Mouse (Mus musculus) stomach, postnatal 0 days (tissue): ENCODE measurements at regions not wholly inside any gene's neighbourhood (a gene's known extent, or its start where the extent isn't known, plus 50 kb on each side); places are given as distances from the start of the nearest gene placed in this dataset.
A peak's percentile ranks its signal among the peaks of the same experiment; 100 is the strongest.

ENCODE experiments used
- ATAC-seq: fragments of 200-750 bp; cut with Nextera tagmentation; 2 replicates; pipeline ENCODE4 v1.8.0; 2017; ENCODE audit not compliant: low FRiP score, low TSS enrichment
- DNase-seq: peaks from one replicate; pipeline ENCODE4 v3.0.0-alpha.2; 2016; ENCODE audit warnings: low spot score
- H3K27ac ChIP-seq: fragments of 300-500 bp; sonication (generic); replicated peaks from 2 replicates; pipeline ENCODE4 v1.5.1; 2014; ENCODE audit warnings: mild to moderate bottlenecking, control low read depth
- H3K27me3 ChIP-seq: fragments of 300-500 bp; sonication (generic); 2 replicates; pipeline ENCODE4 v1.6.1; 2014; ENCODE audit warnings: low read length; ENCODE audit not compliant: control insufficient read depth, insufficient read depth
- H3K36me3 ChIP-seq: fragments of 300-500 bp; sonication (generic); 2 replicates; pipeline ENCODE4 v1.6.1; 2014; ENCODE audit warnings: low read length, mixed read lengths; ENCODE audit not compliant: control insufficient read depth, insufficient read depth
- H3K4me1 ChIP-seq: fragments of 300-500 bp; sonication (generic); replicated peaks from 2 replicates; pipeline ENCODE4 v1.6.1; 2014; ENCODE audit warnings: antibody characterized with exemption; ENCODE audit not compliant: control insufficient read depth, insufficient read depth
- H3K4me2 ChIP-seq: fragments of 300-500 bp; sonication (generic); replicated peaks from 2 replicates; pipeline ENCODE4 v1.6.1; 2014; ENCODE audit warnings: low read depth, mild to moderate bottlenecking, control low read depth, moderate library complexity
- H3K4me3 ChIP-seq: fragments of 300-500 bp; sonication (generic); 2 replicates; pipeline ENCODE4 v1.5.1; 2014; ENCODE audit warnings: low read depth, low read length, control low read depth
- H3K9ac ChIP-seq: fragments of 300-500 bp; sonication (generic); 2 replicates; pipeline ENCODE4 v1.6.1; 2014; ENCODE audit warnings: mild to moderate bottlenecking, low read length, control low read depth, mixed read lengths
- H3K9me3 ChIP-seq: fragments of 300-500 bp; sonication (generic); 2 replicates; pipeline ENCODE4 v1.6.1; 2016; ENCODE audit warnings: low read length; ENCODE audit not compliant: control insufficient read depth
- CTCF ChIP-seq: IDR thresholded peaks from 2 replicates; pipeline ENCODE4 v1.5.1; 2016; ENCODE audit warnings: antibody characterized with exemption, low read depth, mild to moderate bottlenecking, moderate library complexity
- EP300 ChIP-seq: optimal IDR thresholded peaks from 2 replicates; pipeline ENCODE3; 2016; ENCODE audit warnings: antibody characterized with exemption
- WGBS: fragments of 180-500 bp; shearing (Covaris S2); extraction: QIAGEN DNeasy Blood & Tissue Kit; methylation state at CpG from one replicate; pipeline ENCODE4 v1.1.7; 2014; 5-methylcytosine and 5-hydroxymethylcytosine counted together

GRCm38 (mm10) chr1:91702021-91702420 is 99.2 kb upstream of the Twist2 start:
- DNase-seq (no peak), ATAC-seq (no peak)
- H3K9me3 ChIP-seq = no peaks in the 10 kb centered on the region
- H3K36me3 ChIP-seq = no peaks in the 10 kb centered on the region
- no peaks in the 10 kb centered on the region for H3K27me3 ChIP-seq
- no peak overlapping the region for H3K4me3 ChIP-seq
- H3K4me1 ChIP-seq = no peaks in the 10 kb centered on the region
- 79% methylated on average over 6 of the region's 6 CpGs for WGBS
- no peak overlapping the region for H3K27ac ChIP-seq
- TF ChIP-seq CTCF (no peak), EP300 (no peak)
- no peak overlapping the region for H3K9ac ChIP-seq
- no peak overlapping the region for H3K4me2 ChIP-seq

- Histone ChIP-seq H3K9ac (no peak overlapping the region), H3K4me2 (no peak overlapping the region), H3K4me1 (no peaks in the 10 kb centered on the region), H3K27ac (no peak overlapping the region), H3K27me3 (no peaks in the 10 kb centered on the region), H3K4me3 (no peak overlapping the region), H3K9me3 (no peaks in the 10 kb centered on the region), H3K36me3 (no peaks in the 10 kb centered on the region)
- no peak for DNase-seq
- ATAC-seq = no peak
- TF ChIP-seq CTCF = no peak
- TF ChIP-seq EP300 = no peak
These were observed 98.5 kb upstream of the Twist2 start for GRCm38 (mm10) chr1:91702737-91703136.

- no peak overlapping the region for H3K9ac ChIP-seq
- H3K27me3 ChIP-seq = no peaks in the 10 kb centered on the region
- H3K4me3 ChIP-seq = no peak overlapping the region
- no peak for TF ChIP-seq CTCF
- TF ChIP-seq EP300 = no peak
- WGBS = 64% methylated on average over 9 of the region's 9 CpGs
- peak; percentile 40; the same call in 1 of the 2 replicates for ATAC-seq
- DNase-seq = peak; percentile 11
- H3K36me3 ChIP-seq = no peaks in the 10 kb centered on the region
- H3K9me3 ChIP-seq = no peaks in the 10 kb centered on the region
- H3K4me1 ChIP-seq = 0 out of 2 replicates have a peak, but pooled peaks cover 3% of the 10 kb centered on the region
- H3K4me2 ChIP-seq = no peak overlapping the region
- H3K27ac ChIP-seq = no peak overlapping the region
These were observed 95.8 kb upstream of the Twist2 start for GRCm38 (mm10) chr1:91705451-91705850.

- 0 out of 2 replicates have a peak, but pooled peaks cover 3% of the 10 kb centered on the region for H3K4me1 ChIP-seq
- WGBS = 35% methylated on average over 7 of the region's 7 CpGs
- H3K27ac ChIP-seq = no peak overlapping the region
- no peak overlapping the region for H3K9ac ChIP-seq
- no peak overlapping the region for H3K4me2 ChIP-seq
- no peaks in the 10 kb centered on the region for H3K9me3 ChIP-seq
- DNase-seq = no peak
- no peak overlapping the region for H3K4me3 ChIP-seq
- TF ChIP-seq CTCF = no peak
- TF ChIP-seq EP300 = no peak
- no peak for ATAC-seq
- H3K27me3 ChIP-seq = no peaks in the 10 kb centered on the region
- no peaks in the 10 kb centered on the region for H3K36me3 ChIP-seq
These were observed 92.6 kb upstream of the Twist2 start for GRCm38 (mm10) chr1:91708550-91709243.

GRCm38 (mm10) chr1:91709244-91709600 is 92.0 kb upstream of the Twist2 start:
- no peaks in the 10 kb centered on the region for H3K27me3 ChIP-seq
- H3K4me1 ChIP-seq = 0 out of 2 replicates have a peak, but pooled peaks cover 3% of the 10 kb centered on the region
- no peak overlapping the region for H3K4me3 ChIP-seq
- no peak overlapping the region for H3K4me2 ChIP-seq
- no peak for TF ChIP-seq CTCF
- no peak for TF ChIP-seq EP300
- H3K9me3 ChIP-seq = no peaks in the 10 kb centered on the region
- no peak overlapping the region for H3K9ac ChIP-seq
- no peak overlapping the region for H3K27ac ChIP-seq
- no peak for ATAC-seq
- WGBS = 70% methylated on average over 1 of the region's 1 CpGs
- H3K36me3 ChIP-seq = no peaks in the 10 kb centered on the region
- DNase-seq = no peak

- Histone ChIP-seq H3K36me3 (no peaks in the 10 kb centered on the region), H3K4me2 (no peak overlapping the region), H3K27ac (no peak overlapping the region), H3K27me3 (no peaks in the 10 kb centered on the region), H3K9ac (no peak overlapping the region), H3K9me3 (no peaks in the 10 kb centered on the region), H3K4me3 (no peak overlapping the region), H3K4me1 (0 out of 2 replicates have a peak, but pooled peaks cover 3% of the 10 kb centered on the region)
- ATAC-seq (no peak), DNase-seq (no peak)
- WGBS = 78% methylated on average over 11 of the region's 11 CpGs
- TF ChIP-seq CTCF = no peak
- TF ChIP-seq EP300 = no peak
These were observed 88.1 kb upstream of the Twist2 start for GRCm38 (mm10) chr1:91713131-91713530.
